In genomic region chr3:96593790-96594560, GRCm38 (mm10) we compare ENCODE assay signal across 8 mouse cellular contexts. TPM values are rescaled to one million over a fixed set of nuclear protein-coding genes. Genes with fewer than 3 reads are reported as not detected.
DNase-seq lines count a peak whose midpoint lies in the region; ATAC-seq and TF ChIP-seq lines count a peak whose summit lies in the region.

Gene Polr3gl, minus strand, starts transcription at chr3:96594181.

- peaks cover 20% of the 10 kb centered on the region for H3K27me3 ChIP-seq in heart, embryonic 10.5 days (ENCODE audit: insufficient read depth, poor library complexity, severe bottlenecking)
- H3K27me3 ChIP-seq in kidney, embryonic 15.5 days: peaks cover 32% of the 10 kb centered on the region
- H3K27me3 ChIP-seq in liver, adult 2 months (ENCODE audit: control insufficient read depth, insufficient read depth, low read length): no peaks in the 10 kb centered on the region; the same call in 1 of the 2 replicates
- no peaks in the 10 kb centered on the region for H3K27me3 ChIP-seq in myocyte (ENCODE audit: control insufficient read depth, insufficient read depth, insufficient read length)
- no peaks in the 10 kb centered on the region; the same call in 1 of the 2 replicates for H3K27me3 ChIP-seq in splenic B cell, adult 2 months (ENCODE audit: control insufficient read depth, insufficient read depth, low read length, poor library complexity, severe bottlenecking)

- 0 out of 2 replicates have a peak, but pooled peaks have one; percentile 21 for TF ChIP-seq POLR2A in bone marrow macrophage, adult 2 months (IDR thresholded peaks at IDR 0.05; ENCODE audit: borderline replicate concordance, low read depth, low read length)
- TF ChIP-seq POLR2A in embryonic fibroblast, embryonic 13.5 days (IDR thresholded peaks at IDR 0.05; ENCODE audit: low read depth, low read length): peak; percentile 76
- peak; percentile 58 for TF ChIP-seq POLR2A in liver, adult 2 months (IDR thresholded peaks at IDR 0.05; ENCODE audit: extremely low read depth, insufficient read depth, low read length)
- TF ChIP-seq POLR2A in myocyte (IDR thresholded peaks at IDR 0.05; ENCODE audit: insufficient read length, low read depth): peak; percentile 73

- peak within 1 kb of the TSS; percentile 78 for H3K4me2 ChIP-seq in kidney, embryonic 15.5 days
- H3K4me2 ChIP-seq in myocyte (ENCODE audit: low read depth): peak within 1 kb of the TSS; percentile 94

- H3K27ac ChIP-seq in bone marrow macrophage, adult 2 months (ENCODE audit: insufficient read depth, low read depth, low read length): peak within 1 kb of the TSS; percentile 87
- H3K27ac ChIP-seq in embryonic fibroblast, embryonic 13.5 days (ENCODE audit: insufficient read depth, low read length): peak within 1 kb of the TSS; percentile 74
- H3K27ac ChIP-seq in heart, embryonic 10.5 days: peak within 1 kb of the TSS; percentile 91
- peak within 1 kb of the TSS; percentile 88 for H3K27ac ChIP-seq in kidney, embryonic 15.5 days
- H3K27ac ChIP-seq in liver, adult 2 months (replicated peaks; ENCODE audit: insufficient read depth, low read depth, low read length): peak within 1 kb of the TSS; percentile 89

- under 1% methylated on average over 38 of the region's 38 CpGs for WGBS in heart, embryonic 10.5 days
- under 1% methylated on average over 37 of the region's 38 CpGs for WGBS in kidney, embryonic 15.5 days
- under 1% methylated on average over 38 of the region's 38 CpGs for WGBS in liver, adult 2 months

- no peaks in the 10 kb centered on the region for H3K9me3 ChIP-seq in heart, embryonic 10.5 days
- H3K9me3 ChIP-seq in kidney, embryonic 15.5 days (replicated peaks): no peaks in the 10 kb centered on the region

- peak within 1 kb of the TSS; percentile 13 for H3ac ChIP-seq in myocyte (ENCODE audit: control insufficient read depth, insufficient read length)

- peak; percentile 88 for ATAC-seq in kidney, embryonic 15.5 days (replicated peaks; ENCODE audit: low FRiP score)

- peaks cover 27% of the 10 kb centered on the region for H3K4me1 ChIP-seq in bone marrow macrophage, adult 2 months (ENCODE audit: control insufficient read depth, insufficient read depth, low read length)
- H3K4me1 ChIP-seq in embryonic fibroblast, embryonic 13.5 days (ENCODE audit: control insufficient read depth, insufficient read depth, low read length): peaks cover 5% of the 10 kb centered on the region
- peaks cover 48% of the 10 kb centered on the region for H3K4me1 ChIP-seq in heart, embryonic 10.5 days
- peaks cover 51% of the 10 kb centered on the region for H3K4me1 ChIP-seq in kidney, embryonic 15.5 days
- H3K4me1 ChIP-seq in liver, adult 2 months (ENCODE audit: control insufficient read depth, insufficient read depth, low read length): 0 out of 2 replicates have a peak, but pooled peaks cover 1% of the 10 kb centered on the region

- H3K4me3 ChIP-seq in bone marrow macrophage, adult 2 months (ENCODE audit: insufficient read depth, low read length): peak within 1 kb of the TSS; percentile 80
- peak within 1 kb of the TSS; percentile 75 for H3K4me3 ChIP-seq in embryonic fibroblast, embryonic 13.5 days (ENCODE audit: insufficient read depth, low read length)
- H3K4me3 ChIP-seq in heart, embryonic 10.5 days: peak within 1 kb of the TSS; percentile 76
- H3K4me3 ChIP-seq in kidney, embryonic 15.5 days (replicated peaks): peak within 1 kb of the TSS; percentile 85
- peak within 1 kb of the TSS; percentile 59 for H3K4me3 ChIP-seq in liver, adult 2 months (ENCODE audit: insufficient read depth, low read depth, low read length)
- H3K4me3 ChIP-seq in myocyte: peak within 1 kb of the TSS; percentile 79

- peak; percentile 97 for DNase-seq in A20 (ENCODE audit: low read depth, low spot score)
- DNase-seq in heart, embryonic 10.5 days (ENCODE audit: low spot score): peak; percentile 97
- peak; percentile 94 for DNase-seq in liver, adult 2 months (ENCODE audit: extremely low read depth, low read depth, low spot score)
- peak; percentile 94 for DNase-seq in splenic B cell, adult 2 months (ENCODE audit: low read depth, low spot score)

- TF ChIP-seq CTCF in bone marrow macrophage, adult 2 months (IDR thresholded peaks at IDR 0.05; ENCODE audit: low read depth, low read length): peak; percentile 62
- no peak for TF ChIP-seq CTCF in embryonic fibroblast, embryonic 13.5 days (IDR thresholded peaks at IDR 0.05; ENCODE audit: borderline replicate concordance, insufficient read depth, low read length)
- peak; percentile 28; the same call in 1 of the 2 replicates for TF ChIP-seq CTCF in liver, adult 2 months (IDR thresholded peaks at IDR 0.05; ENCODE audit: low read depth, low read length)

- H3K79me2 ChIP-seq in liver, adult 2 months (ENCODE audit: control insufficient read depth, insufficient read depth, low read length): no peaks in the 10 kb centered on the region; the same call in 1 of the 2 replicates
- peaks cover 8% of the 10 kb centered on the region for H3K79me2 ChIP-seq in myocyte (ENCODE audit: control insufficient read depth, insufficient read depth)

- peak within 1 kb of the TSS; percentile 75 for H3K9ac ChIP-seq in kidney, embryonic 15.5 days
- peak within 1 kb of the TSS; percentile 57 for H3K9ac ChIP-seq in liver, adult 2 months (ENCODE audit: low read depth, low read length)

- peaks cover 8% of the 10 kb centered on the region for H3K36me3 ChIP-seq in heart, embryonic 10.5 days
- H3K36me3 ChIP-seq in kidney, embryonic 15.5 days: no peaks in the 10 kb centered on the region
- no peaks in the 10 kb centered on the region for H3K36me3 ChIP-seq in liver, adult 2 months (ENCODE audit: control insufficient read depth, insufficient read depth, low read length)
- H3K36me3 ChIP-seq in myocyte (ENCODE audit: control insufficient read depth, insufficient read depth): no peaks in the 10 kb centered on the region
- no peaks in the 10 kb centered on the region for H3K36me3 ChIP-seq in splenic B cell, adult 2 months (ENCODE audit: control insufficient read depth, insufficient read depth, low read length, poor library complexity, severe bottlenecking)

TF ChIP-seq in myocyte, 11 proteins besides CTCF, POLR2A, EP300 and RAD21:
- TF ChIP-seq TCF3 (IDR thresholded peaks at IDR 0.05; ENCODE audit: insufficient read length, low read depth) (no peak), POLR2AphosphoS2 (IDR thresholded peaks at IDR 0.05; ENCODE audit: insufficient read length, low read depth) (peak; percentile 85), MYOD1 (IDR thresholded peaks at IDR 0.05; ENCODE audit: control insufficient read depth in 1 of 3, insufficient read length in 2 of 3, low read depth in 2 of 3) (no peak)

RNA-seq across cellular contexts. Expression of gene Polr3gl, which starts in this region (rescaled TPM):
- polyA plus RNA-seq in bone marrow macrophage, adult 2 months (2012; ENCODE audit: insufficient read depth, insufficient read length, missing spikeins): 111 and 129 TPM in 2 replicates
- 23.2 and 30.6 TPM in 2 replicates for polyA plus RNA-seq in embryonic fibroblast, embryonic 13.5 days (2011; ENCODE audit: insufficient read length, low read depth, missing spikeins)
- polyA plus RNA-seq in heart, embryonic 10.5 days (2016; fragmentation: Nextera tagmentation; extraction: Ambion mirVana): 37.1 and 37.2 TPM in 2 replicates
- 38.1 and 39.8 TPM in 2 replicates for polyA plus RNA-seq in kidney, embryonic 15.5 days (2015; fragmentation: Nextera tagmentation; extraction: Ambion mirVana)
- total RNA-seq in liver, adult 2 months (2014; rRNA removed): 5.7 and 8.2 TPM in 2 replicates
- 7.0 and 7.7 TPM in 2 replicates for polyA plus RNA-seq in liver, adult 2 months (2012; rRNA removed)
- polyA plus RNA-seq in myocyte (2012; fragmentation: generic; extraction: Trizol): 22.7 TPM

Comparison
In these comparisons a context has a peak if more than half of its experiments do, and no peak if none do; other contexts are left out.
1. Peak in every context shown above with its lines: DNase-seq, ATAC-seq, H3K4me3 ChIP-seq and H3K27ac ChIP-seq.
2. POLR2A ChIP-seq: peak in every context shown above with its lines; median percentile 76 in embryonic fibroblast, embryonic 13.5 days; 73 in myocyte; 58 in liver, adult 2 months; 21 in bone marrow macrophage, adult 2 months.